Mouse (Mus musculus) liver, embryonic 12.5 days (tissue): ENCODE data around the gene Cyp4a10. TPM values are rescaled to one million over a fixed set of nuclear protein-coding genes. Genes with fewer than 3 reads are reported as not detected.
"Not testable (repeated sequence)": the region's sequence is repeated elsewhere in the genome, so short reads cannot be mapped to it uniquely, and the experiment has no call there.

Experiments
- ATAC-seq: fragments of 200-750 bp; cut with Nextera tagmentation; 2 replicates; pipeline ENCODE4 v1.8.0; 2017; ENCODE audit warnings: moderate number of reproducible peaks, mild to moderate bottlenecking, moderate library complexity
- H3K27ac ChIP-seq: fragments of 300-500 bp; sonication (generic); 2 replicates; pipeline ENCODE4 v1.5.1; 2016; ENCODE audit warnings: mild to moderate bottlenecking
- H3K27me3 ChIP-seq: fragments of 300-500 bp; sonication (generic); replicated peaks from 2 replicates; pipeline ENCODE4 v1.6.1; 2016; ENCODE audit warnings: mild to moderate bottlenecking, moderate library complexity
- H3K36me3 ChIP-seq: fragments of 300-500 bp; sonication (generic); 2 replicates; pipeline ENCODE4 v1.6.1; 2016; ENCODE audit warnings: mild to moderate bottlenecking, moderate library complexity
- H3K4me1 ChIP-seq: fragments of 300-500 bp; sonication (generic); 2 replicates; pipeline ENCODE4 v1.6.1; 2016
- H3K4me2 ChIP-seq: fragments of 300-500 bp; sonication (generic); 2 replicates; pipeline ENCODE4 v1.6.1; 2016; ENCODE audit warnings: mild to moderate bottlenecking, moderate library complexity
- H3K4me3 ChIP-seq: fragments of 300-500 bp; sonication (generic); 2 replicates; pipeline ENCODE4 v1.5.1; 2016; ENCODE audit warnings: mild to moderate bottlenecking, moderate library complexity
- H3K9ac ChIP-seq: fragments of 300-500 bp; sonication (generic); 2 replicates; pipeline ENCODE4 v1.6.1; 2016; ENCODE audit warnings: mild to moderate bottlenecking, moderate library complexity
- H3K9me3 ChIP-seq: fragments of 300-500 bp; sonication (generic); replicated peaks from 2 replicates; pipeline ENCODE4 v1.6.1; 2016; ENCODE audit warnings: mild to moderate bottlenecking, moderate library complexity
- WGBS: fragments of 180-500 bp; shearing (Covaris S2); methylation state at CpG from one replicate; pipeline ENCODE4 v1.1.7; 2016; ENCODE audit not compliant: insufficient replicate concordance; 5-methylcytosine and 5-hydroxymethylcytosine counted together
- polyA plus RNA-seq: library from polyadenylated mRNA; unstranded; fragments of >200 nt; fragmentation: Nextera tagmentation; extraction: Ambion mirVana; gene quantifications from 2 replicates; pipeline ENCODE4 v1.2.1, GENCODE M21; 2016

The Cyp4a10 gene
- polyA plus RNA-seq: not detected in 2 replicates

- not testable (repeated sequence) for H3K36me3 ChIP-seq, ATAC-seq, H3K27me3 ChIP-seq, H3K4me2 ChIP-seq, H3K4me1 ChIP-seq, H3K4me3 ChIP-seq, H3K27ac ChIP-seq, H3K9me3 ChIP-seq, H3K9ac ChIP-seq
- 66% methylated on average over 5 of the region's 5 CpGs for WGBS
These were observed at the start of gene Cyp4a10 for GRCm38 (mm10) chr4:115518000-115518399. TSS of gene Cyp4a10 (plus strand) at chr4:115518264.

GRCm38 (mm10) chr4:115473585-115473984 lies 44.5 kb upstream of the Cyp4a10 start:
- not testable (repeated sequence) for H3K4me2 ChIP-seq, H3K27ac ChIP-seq, H3K9ac ChIP-seq, ATAC-seq, H3K4me1 ChIP-seq, H3K36me3 ChIP-seq, H3K4me3 ChIP-seq, H3K9me3 ChIP-seq, H3K27me3 ChIP-seq
- WGBS: 60% methylated on average over 3 of the region's 3 CpGs

- H3K27ac ChIP-seq, H3K9me3 ChIP-seq, H3K9ac ChIP-seq, H3K27me3 ChIP-seq, ATAC-seq, H3K36me3 ChIP-seq, H3K4me1 ChIP-seq, H3K4me3 ChIP-seq, H3K4me2 ChIP-seq: not testable (repeated sequence)
These were observed 42.0 kb upstream of the Cyp4a10 start for GRCm38 (mm10) chr4:115476051-115476450.

GRCm38 (mm10) chr4:115481006-115481652 lies 36.9 kb upstream of the Cyp4a10 start:
- Histone ChIP-seq H3K27ac (no peak overlapping the region), H3K4me2 (no peak overlapping the region), H3K4me3 (no peak overlapping the region), H3K4me1 (no peaks in the 10 kb centered on the region), H3K9ac (no peak overlapping the region), H3K36me3 (no peaks in the 10 kb centered on the region), H3K27me3 (no peaks in the 10 kb centered on the region), H3K9me3 (no peaks in the 10 kb centered on the region)
- WGBS: 49% methylated on average over 6 of the region's 6 CpGs
- ATAC-seq: no peak

GRCm38 (mm10) chr4:115496001-115496400 lies 22.1 kb upstream of the Cyp4a10 start, which contains the start of gene Cyp4a14:
TSS of gene Cyp4a14 (minus strand) at chr4:115496142.
- Histone ChIP-seq H3K9me3 (no peaks in the 10 kb centered on the region), H3K27ac (no peak within 1 kb of the TSS), H3K27me3 (no peaks in the 10 kb centered on the region), H3K4me3 (no peak within 1 kb of the TSS), H3K36me3 (no peaks in the 10 kb centered on the region), H3K9ac (no peak within 1 kb of the TSS), H3K4me2 (no peak within 1 kb of the TSS), H3K4me1 (no peaks in the 10 kb centered on the region)
- no peak for ATAC-seq
- 61% methylated on average over 1 of the region's 1 CpGs for WGBS

GRCm38 (mm10) chr4:115497466-115497865 lies 20.6 kb upstream of the Cyp4a10 start:
- ATAC-seq: no peak
- Histone ChIP-seq H3K36me3 (no peaks in the 10 kb centered on the region), H3K9me3 (no peaks in the 10 kb centered on the region)

GRCm38 (mm10) chr4:115513964-115514363 lies 4.1 kb upstream of the Cyp4a10 start:
- H3K27ac ChIP-seq, ATAC-seq, H3K4me2 ChIP-seq, H3K4me3 ChIP-seq, H3K27me3 ChIP-seq, H3K9me3 ChIP-seq, H3K9ac ChIP-seq, H3K4me1 ChIP-seq, H3K36me3 ChIP-seq: not testable (repeated sequence)

More at GRCm38 (mm10) chr4:115497466-115497865, 20.6 kb upstream of the Cyp4a10 start:
- Histone ChIP-seq H3K4me3 (no peak overlapping the region), H3K27ac (no peak overlapping the region), H3K9ac (no peak overlapping the region), H3K27me3 (no peaks in the 10 kb centered on the region), H3K4me1 (no peaks in the 10 kb centered on the region), H3K4me2 (no peak overlapping the region)
- WGBS: 65% methylated on average over 3 of the region's 3 CpGs

- WGBS: 45% methylated on average over 4 of the region's 4 CpGs
- Histone ChIP-seq H3K36me3 (no peaks in the 10 kb centered on the region), H3K27ac (no peak overlapping the region), H3K9me3 (no peaks in the 10 kb centered on the region), H3K4me1 (no peaks in the 10 kb centered on the region), H3K9ac (no peak overlapping the region), H3K4me2 (no peak overlapping the region), H3K27me3 (no peaks in the 10 kb centered on the region), H3K4me3 (no peak overlapping the region)
- ATAC-seq: no peak
These were observed 1.4 kb downstream of the Cyp4a10 start for GRCm38 (mm10) chr4:115519444-115519843.

GRCm38 (mm10) chr4:115521766-115522165 lies 3.7 kb downstream of the Cyp4a10 start:
- Histone ChIP-seq H3K4me3 (no peak overlapping the region), H3K27ac (no peak overlapping the region), H3K4me2 (no peak overlapping the region), H3K9me3 (no peaks in the 10 kb centered on the region), H3K9ac (no peak overlapping the region), H3K36me3 (no peaks in the 10 kb centered on the region), H3K4me1 (no peaks in the 10 kb centered on the region), H3K27me3 (no peaks in the 10 kb centered on the region)
- no peak for ATAC-seq
- 87% methylated on average over 2 of the region's 2 CpGs for WGBS

- ATAC-seq: no peak
- H3K4me2 ChIP-seq: no peak overlapping the region
- H3K36me3 ChIP-seq: no peaks in the 10 kb centered on the region
- no peak overlapping the region for H3K27ac ChIP-seq
- H3K9me3 ChIP-seq: no peaks in the 10 kb centered on the region
- no peaks in the 10 kb centered on the region for H3K27me3 ChIP-seq
- H3K4me3 ChIP-seq: no peak overlapping the region
- H3K4me1 ChIP-seq: no peaks in the 10 kb centered on the region
- no peak overlapping the region for H3K9ac ChIP-seq
- 18% methylated on average over 1 of the region's 1 CpGs for WGBS
These were observed 27.0 kb downstream of the Cyp4a10 start for GRCm38 (mm10) chr4:115545101-115545500.

- Histone ChIP-seq H3K9ac (no peak overlapping the region), H3K36me3 (no peaks in the 10 kb centered on the region), H3K4me1 (no peaks in the 10 kb centered on the region), H3K4me2 (no peak overlapping the region), H3K27me3 (no peaks in the 10 kb centered on the region), H3K9me3 (no peaks in the 10 kb centered on the region), H3K4me3 (no peak overlapping the region), H3K27ac (no peak overlapping the region)
- ATAC-seq: no peak
- WGBS: 29% methylated on average over 2 of the region's 2 CpGs
These were observed 28.2 kb downstream of the Cyp4a10 start for GRCm38 (mm10) chr4:115546141-115546828.

- H3K27me3 ChIP-seq: no peaks in the 10 kb centered on the region
- no peak overlapping the region for H3K27ac ChIP-seq
- no peak overlapping the region for H3K4me2 ChIP-seq
- no peak overlapping the region for H3K9ac ChIP-seq
- ATAC-seq: no peak
- H3K9me3 ChIP-seq: no peaks in the 10 kb centered on the region
- no peak overlapping the region for H3K4me3 ChIP-seq
- H3K36me3 ChIP-seq: no peaks in the 10 kb centered on the region
- WGBS: 64% methylated on average over 3 of the region's 3 CpGs
- no peaks in the 10 kb centered on the region for H3K4me1 ChIP-seq
These were observed 34.7 kb downstream of the Cyp4a10 start for GRCm38 (mm10) chr4:115552726-115553125.

GRCm38 (mm10) chr4:115555513-115555912 lies 37.4 kb downstream of the Cyp4a10 start:
- WGBS: 40% methylated on average over 2 of the region's 2 CpGs
- Histone ChIP-seq H3K4me1 (no peaks in the 10 kb centered on the region), H3K27ac (no peak overlapping the region), H3K9me3 (no peaks in the 10 kb centered on the region), H3K36me3 (no peaks in the 10 kb centered on the region), H3K4me3 (no peak overlapping the region), H3K4me2 (no peak overlapping the region), H3K27me3 (no peaks in the 10 kb centered on the region), H3K9ac (no peak overlapping the region)
- no peak for ATAC-seq
